Mouse (Mus musculus) G1E (cell line): ENCODE measurements around the gene 4930451I11Rik. TPM values are rescaled to one million over a fixed set of nuclear protein-coding genes. Genes with fewer than 3 reads are reported as not detected.

ENCODE experiments used
- ATAC-seq: 2 replicates; pipeline ENCODE4 v1.8.0; 2016; ENCODE audit warnings: mild to moderate bottlenecking; ENCODE audit not compliant: insufficient number of reproducible peaks, poor library complexity, low FRiP score, severe bottlenecking; ENCODE audit errors: extremely low read depth
- DNase-seq: peaks from one replicate; pipeline ENCODE4 v3.0.0; 2012; ENCODE audit warnings: low spot score
- H3K27me3 ChIP-seq: 2 replicates; pipeline ENCODE4 v1.6.1; 2012; ENCODE audit warnings: mild to moderate bottlenecking, low read length, inconsistent platforms; ENCODE audit not compliant: insufficient read depth
- H3K36me3 ChIP-seq: replicated peaks from 2 replicates; pipeline ENCODE3; 2012; ENCODE audit warnings: mild to moderate bottlenecking, inconsistent platforms
- H3K4me1 ChIP-seq: 2 replicates; pipeline ENCODE4 v1.6.1; 2012; ENCODE audit warnings: low read depth, low read length, inconsistent platforms, mixed read lengths; ENCODE audit not compliant: insufficient read depth
- H3K4me3 ChIP-seq: 2 replicates; pipeline ENCODE4 v1.5.1; 2012; ENCODE audit warnings: low read depth, mild to moderate bottlenecking, inconsistent platforms, low read length, moderate library complexity, mixed read lengths
- H3K9me3 ChIP-seq: replicated peaks from 2 replicates; pipeline ENCODE4 v1.6.1; 2012; ENCODE audit warnings: inconsistent platforms
- CTCF ChIP-seq: IDR thresholded peaks from 2 replicates; pipeline ENCODE4 v1.5.1; 2012; ENCODE audit warnings: low read depth, low read length, inconsistent platforms, mixed read lengths
- GATA1 ChIP-seq: IDR thresholded peaks from 2 replicates; pipeline ENCODE4 v1.6.1; 2012; ENCODE audit warnings: borderline replicate concordance, low read length, inconsistent platforms, mixed read lengths
- GATA2 ChIP-seq: IDR thresholded peaks from 2 replicates; pipeline ENCODE4 v1.6.1; 2012; ENCODE audit warnings: low read depth, low read length, inconsistent platforms, borderline replicate concordance
- POLR2AphosphoS5 ChIP-seq: IDR thresholded peaks from 2 replicates; pipeline ENCODE4 v1.6.1; 2012; ENCODE audit warnings: low read depth, low read length, inconsistent platforms; ENCODE audit not compliant: insufficient replicate concordance
- TAL1 ChIP-seq: conservative IDR thresholded peaks from 2 replicates; pipeline ENCODE4 v1.6.1; 2012; ENCODE audit warnings: low read depth, low read length, inconsistent platforms, mixed read lengths
- polyA plus RNA-seq: library from polyadenylated mRNA; stranded (reverse); fragments of >175 nt; gene quantifications from 2 replicates; pipeline ENCODE4 v1.2.3, GENCODE M21; 2012
- total RNA-seq, 2 experiments: library from RNA; stranded (forward) in 1 of 2; stranded (reverse) in 1 of 2; fragments of 200-1000 nt in 1 of 2; fragments of >200 nt in 1 of 2; fragmentation: Nextera tagmentation in 1 of 2; gene quantifications; 2 replicates each; pipeline ENCODE4 v1.2.3; 2014 to 2017

Gene 4930451I11Rik
- total and polyA plus RNA-seq, 3 experiments = not detected

GRCm38 (mm10) chr7:126823202-126823711 is 8.2 kb downstream of the 4930451I11Rik start:
- no peak overlapping the region for H3K4me3 ChIP-seq
- peaks cover 37% of the 10 kb centered on the region for H3K27me3 ChIP-seq
- no peaks in the 10 kb centered on the region for H3K9me3 ChIP-seq
- DNase-seq (no peak), ATAC-seq (no peak)
- H3K36me3 ChIP-seq = no peaks in the 10 kb centered on the region
- TF ChIP-seq GATA1 (no peak), TAL1 (no peak), CTCF (no peak)
- peaks cover 8% of the 10 kb centered on the region for H3K4me1 ChIP-seq

DNA sequence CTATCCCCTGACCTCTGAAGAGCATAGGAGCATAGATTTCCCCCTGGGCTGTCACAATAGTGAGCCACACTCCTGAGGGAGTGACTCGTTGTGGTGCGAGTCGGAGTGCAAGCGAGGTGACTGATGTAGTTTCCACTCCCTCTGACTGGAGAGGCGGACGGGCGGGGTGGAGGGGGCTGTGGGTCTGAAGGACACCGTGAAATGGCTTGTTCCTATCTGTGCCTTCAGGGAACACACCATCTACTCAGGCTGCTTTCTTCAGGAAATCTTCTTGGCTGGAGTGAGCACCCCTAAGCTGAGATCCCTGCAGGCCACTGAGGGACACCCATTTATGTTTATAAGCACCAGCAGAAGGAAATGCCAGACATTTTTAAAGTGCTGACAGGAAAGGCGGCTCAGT is 8.7 kb downstream of the 4930451I11Rik start:
- Histone ChIP-seq H3K36me3 (no peaks in the 10 kb centered on the region), H3K4me1 (peaks cover 8% of the 10 kb centered on the region), H3K9me3 (no peaks in the 10 kb centered on the region), H3K27me3 (peaks cover 39% of the 10 kb centered on the region), H3K4me3 (no peak overlapping the region)
- ATAC-seq (no peak), DNase-seq (no peak)
- TF ChIP-seq TAL1 (no peak), CTCF (no peak), GATA2 (no peak), GATA1 (no peak), POLR2AphosphoS5 (no peak)

GRCm38 (mm10) chr7:126821835-126822511 is 9.5 kb downstream of the 4930451I11Rik start:
- no peak for ATAC-seq
- peaks cover 8% of the 10 kb centered on the region for H3K4me1 ChIP-seq
- H3K27me3 ChIP-seq = peaks cover 39% of the 10 kb centered on the region
- no peak overlapping the region for H3K4me3 ChIP-seq
- peak; percentile 85 for TF ChIP-seq CTCF
- no peak for TF ChIP-seq POLR2AphosphoS5
- DNase-seq = peak; percentile 80
- no peaks in the 10 kb centered on the region for H3K9me3 ChIP-seq
- H3K36me3 ChIP-seq = no peaks in the 10 kb centered on the region

- Histone ChIP-seq H3K4me3 (no peak overlapping the region), H3K4me1 (peaks cover 8% of the 10 kb centered on the region), H3K9me3 (no peaks in the 10 kb centered on the region), H3K36me3 (no peaks in the 10 kb centered on the region), H3K27me3 (peaks cover 42% of the 10 kb centered on the region)
- 0 out of 2 replicates have a peak, but pooled peaks have one; percentile 14 for TF ChIP-seq CTCF
- no peak for TF ChIP-seq TAL1
- no peak for TF ChIP-seq GATA2
- DNase-seq (no peak), ATAC-seq (no peak)
These were observed 12.6 kb downstream of the 4930451I11Rik start for GRCm38 (mm10) chr7:126818818-126819217.

DNA sequence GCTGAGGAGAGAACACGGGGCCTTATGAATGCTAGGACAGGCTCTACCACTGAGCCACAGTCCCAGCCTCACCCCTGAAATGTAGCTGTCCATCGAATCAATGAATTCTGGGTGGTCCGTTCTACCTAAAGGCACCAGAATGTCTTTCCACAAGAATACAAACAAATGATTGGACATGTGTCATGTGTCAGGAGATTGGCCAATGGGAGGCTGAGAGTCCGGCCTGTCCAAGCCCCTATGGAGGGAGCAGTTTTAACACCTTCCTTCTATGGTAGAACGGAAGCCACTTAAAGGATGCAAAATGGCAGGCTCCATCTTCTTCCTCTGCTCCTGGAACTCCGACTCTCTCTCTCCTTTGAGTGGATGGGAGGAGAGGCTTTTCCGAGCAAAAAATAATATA is 13.8 kb downstream of the 4930451I11Rik start:
- H3K4me3 ChIP-seq = no peak overlapping the region
- TF ChIP-seq TAL1 (no peak), CTCF (no peak)
- DNase-seq (no peak), ATAC-seq (no peak)
- no peaks in the 10 kb centered on the region for H3K36me3 ChIP-seq
- no peaks in the 10 kb centered on the region for H3K9me3 ChIP-seq
- peaks cover 52% of the 10 kb centered on the region for H3K27me3 ChIP-seq
- peaks cover 8% of the 10 kb centered on the region for H3K4me1 ChIP-seq

GRCm38 (mm10) chr7:126816494-126816893 is 14.9 kb downstream of the 4930451I11Rik start:
- no peaks in the 10 kb centered on the region for H3K4me1 ChIP-seq
- no peaks in the 10 kb centered on the region for H3K9me3 ChIP-seq
- ATAC-seq (no peak), DNase-seq (no peak)
- H3K4me3 ChIP-seq = no peak overlapping the region
- peaks cover 62% of the 10 kb centered on the region for H3K27me3 ChIP-seq
- TF ChIP-seq CTCF (no peak), TAL1 (no peak), GATA1 (no peak), GATA2 (no peak), POLR2AphosphoS5 (no peak)
- H3K36me3 ChIP-seq = no peaks in the 10 kb centered on the region

- TF ChIP-seq TAL1 = no peak
- TF ChIP-seq GATA1 = no peak
- TF ChIP-seq GATA2 = no peak
- TF ChIP-seq CTCF = no peak
- TF ChIP-seq POLR2AphosphoS5 = no peak
- DNase-seq (no peak), ATAC-seq (no peak)
- H3K27me3 ChIP-seq = peaks cover 63% of the 10 kb centered on the region
- H3K36me3 ChIP-seq = no peaks in the 10 kb centered on the region
- H3K9me3 ChIP-seq = no peaks in the 10 kb centered on the region
- H3K4me1 ChIP-seq = no peaks in the 10 kb centered on the region
- H3K4me3 ChIP-seq = no peak overlapping the region
These were observed 15.7 kb downstream of the 4930451I11Rik start for GRCm38 (mm10) chr7:126815726-126816222.
